Mouse (Mus musculus) embryo, embryonic 9.5 days (tissue): ENCODE results near the gene Myd88.

Experiments used
- DNase-seq: peaks from one replicate; pipeline ENCODE4 v3.0.0-alpha.2; 2017; ENCODE audit errors: extremely low spot score

The Myd88 gene

GRCm38 (mm10) chr9:119340212-119340580 is 1.0 kb downstream of the Myd88 start:
- DNase-seq, result no peak

GRCm38 (mm10) chr9:119339558-119340211 is 1.5 kb downstream of the Myd88 start, which contains the start of gene Acaa1a:
Gene Acaa1a, plus strand, starts transcription at chr9:119339676.
- DNase-seq, result peak; percentile 57

DNA sequence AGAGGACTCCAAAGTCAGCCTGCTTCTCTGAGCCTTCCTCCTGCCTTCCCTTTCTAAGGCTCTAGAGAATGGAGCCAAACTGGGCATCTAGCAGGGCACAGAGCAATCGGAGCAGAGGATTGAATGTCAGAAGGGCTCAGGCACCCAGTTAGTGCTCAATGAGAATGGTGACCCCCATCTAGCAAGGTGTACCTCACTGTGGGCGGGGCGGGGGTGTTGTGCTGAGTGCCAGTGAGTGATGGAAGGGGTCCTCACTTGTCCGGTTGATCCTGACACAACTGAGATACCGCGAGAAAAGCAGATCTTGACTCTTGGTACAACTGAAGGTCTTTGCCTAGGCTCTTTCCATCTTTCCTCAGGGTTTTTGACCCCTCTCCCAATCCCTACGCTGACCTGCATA is 2.1 kb downstream of the Myd88 start:
- no peak for DNase-seq

DNA sequence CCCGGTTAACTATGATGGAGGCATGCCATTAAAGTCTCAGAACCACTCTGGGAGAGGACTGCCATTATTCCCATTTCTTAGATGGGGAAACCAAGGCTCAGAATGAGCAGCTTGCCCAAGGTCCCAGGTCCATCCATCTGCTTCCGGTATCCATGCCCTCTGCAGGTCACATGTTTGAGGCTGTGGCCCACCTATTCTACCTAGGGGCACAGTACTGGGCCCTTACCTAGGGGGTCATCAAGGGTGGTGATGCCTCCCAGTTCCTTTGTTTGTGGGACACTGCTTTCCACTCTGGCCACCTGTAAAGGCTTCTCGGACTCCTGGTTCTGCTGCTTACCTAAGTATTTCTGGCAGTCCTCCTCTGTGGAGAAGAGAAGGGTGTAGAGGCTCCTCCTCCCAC is 2.9 kb downstream of the Myd88 start:
- no peak for DNase-seq

GRCm38 (mm10) chr9:119337842-119338241 is 3.4 kb downstream of the Myd88 start:
- no peak for DNase-seq

DNA sequence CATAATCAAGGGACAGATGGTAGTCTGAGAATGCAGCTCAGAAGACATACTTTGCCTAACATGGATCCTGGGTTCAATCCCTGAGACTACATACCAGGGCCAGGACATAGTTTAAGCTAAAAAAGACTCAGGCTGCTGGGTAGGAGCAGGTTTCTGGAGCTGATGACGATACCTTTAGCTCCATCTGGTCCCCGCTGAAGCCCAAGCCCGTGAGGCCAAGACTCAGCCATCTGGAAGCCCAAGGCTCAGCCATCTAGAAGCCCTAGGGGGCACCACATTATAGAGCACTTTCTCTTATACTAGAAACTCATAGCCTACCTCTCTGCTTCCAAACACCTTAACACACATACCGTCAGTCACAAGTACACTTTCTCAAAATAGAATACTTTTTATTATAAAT is 5.6 kb downstream of the Myd88 start:
- no peak for DNase-seq

DNA sequence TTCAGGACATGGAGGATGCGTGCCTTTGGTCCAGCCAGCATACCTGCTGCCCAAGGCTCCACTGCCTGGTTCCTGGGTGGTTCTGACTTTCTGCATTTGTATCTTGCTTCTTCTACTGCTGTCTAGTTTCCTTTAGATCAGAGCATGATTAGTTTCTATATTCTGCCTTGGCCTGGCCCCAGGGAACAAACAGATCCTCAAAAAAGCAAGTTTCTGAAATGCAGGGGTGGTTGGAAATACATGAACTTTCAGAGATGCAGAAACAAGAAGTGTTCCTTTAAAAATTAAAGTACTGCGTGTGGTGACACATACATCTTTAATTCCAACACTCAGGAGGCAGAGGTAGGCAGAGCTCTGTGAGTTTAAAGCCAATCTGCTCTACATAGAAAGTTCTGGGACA is 6.4 kb downstream of the Myd88 start:
- DNase-seq, result no peak

DNA sequence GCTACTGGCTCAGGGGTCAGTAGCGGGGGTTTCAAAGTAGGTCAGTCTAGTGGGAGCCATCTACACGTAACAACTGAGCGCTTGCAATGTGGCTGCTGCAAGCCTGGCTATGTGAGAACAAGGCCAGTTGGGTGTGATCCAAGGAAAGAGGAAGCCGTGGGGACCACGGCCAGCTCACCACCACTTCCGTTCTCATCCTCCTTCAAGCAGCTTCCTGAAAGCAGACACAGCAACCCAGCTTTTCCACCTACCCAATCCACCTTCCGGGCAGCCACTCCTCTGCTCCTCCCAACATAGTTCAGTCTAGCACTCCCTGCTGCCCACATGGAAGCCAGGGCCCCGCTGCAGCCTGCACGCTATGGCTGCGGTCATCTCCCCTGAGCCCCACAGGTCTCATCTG is 6.9 kb downstream of the Myd88 start:
- no peak for DNase-seq

- no peak for DNase-seq
These were observed 10.8 kb downstream of the Myd88 start for GRCm38 (mm10) chr9:119330186-119330963.

DNA sequence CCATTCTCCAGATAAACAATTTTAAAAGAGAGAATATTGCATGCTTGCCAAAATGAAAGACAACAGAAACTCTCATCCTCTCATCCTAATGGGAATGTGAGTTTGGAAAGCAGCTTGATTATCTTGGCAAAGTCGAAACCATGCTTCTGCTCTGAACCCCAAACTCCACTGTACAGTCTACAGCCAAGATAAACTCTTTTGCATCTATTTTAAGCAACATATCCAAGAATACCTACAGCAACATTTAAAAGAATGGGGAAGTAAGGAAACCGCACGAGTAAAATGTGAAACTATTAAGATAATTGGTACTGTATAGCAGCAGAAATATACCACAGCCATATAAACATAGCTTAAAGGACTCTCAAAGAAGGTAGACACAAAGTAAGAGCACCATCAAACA is 12.7 kb downstream of the Myd88 start:
- no peak for DNase-seq

DNA sequence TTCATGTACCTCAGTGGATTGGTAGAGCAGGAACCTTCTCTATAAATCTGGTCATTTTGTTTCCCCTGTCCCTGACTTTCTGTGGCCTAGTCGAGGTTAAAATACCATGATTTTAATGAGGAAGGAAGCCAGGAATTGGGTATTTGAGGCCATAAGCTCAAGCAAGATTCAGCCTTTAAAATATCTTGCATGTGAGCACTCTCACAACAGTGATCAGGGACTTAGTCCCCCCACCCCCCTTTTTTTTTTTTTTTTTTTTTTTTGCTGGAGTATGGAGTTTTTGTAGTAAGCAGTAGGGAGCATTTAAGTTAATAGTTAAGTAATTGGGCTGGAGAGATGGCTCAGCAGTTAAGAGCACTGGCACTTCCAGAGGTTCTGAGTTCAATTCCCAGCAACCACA is 17.1 kb downstream of the Myd88 start:
- no peak for DNase-seq

DNA sequence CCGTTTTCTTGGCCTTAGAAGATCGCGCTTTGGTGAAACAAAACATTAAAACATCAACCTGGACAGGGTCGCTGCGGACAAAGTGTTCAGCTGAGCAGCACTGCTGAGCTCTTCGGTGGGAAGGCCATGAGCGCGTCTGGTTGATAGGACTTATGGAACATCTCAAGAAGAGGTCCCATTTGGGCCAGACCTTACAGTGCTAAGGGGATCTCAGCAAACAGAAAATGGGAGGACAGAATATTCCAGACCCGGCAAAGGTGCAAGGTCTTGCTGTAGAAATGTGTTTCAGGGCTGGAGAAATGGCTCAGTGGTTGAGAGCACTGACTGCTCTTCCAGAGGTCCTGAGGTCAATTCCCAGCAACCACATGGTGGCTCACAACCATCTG is 18.0 kb downstream of the Myd88 start:
- DNase-seq, result no peak

- DNase-seq, result peak; percentile 97
These were observed 18.6 kb downstream of the Myd88 start, which contains the start of gene Oxsr1 for GRCm38 (mm10) chr9:119322289-119323259. Gene Oxsr1, minus strand, starts transcription at chr9:119322427.

DNA sequence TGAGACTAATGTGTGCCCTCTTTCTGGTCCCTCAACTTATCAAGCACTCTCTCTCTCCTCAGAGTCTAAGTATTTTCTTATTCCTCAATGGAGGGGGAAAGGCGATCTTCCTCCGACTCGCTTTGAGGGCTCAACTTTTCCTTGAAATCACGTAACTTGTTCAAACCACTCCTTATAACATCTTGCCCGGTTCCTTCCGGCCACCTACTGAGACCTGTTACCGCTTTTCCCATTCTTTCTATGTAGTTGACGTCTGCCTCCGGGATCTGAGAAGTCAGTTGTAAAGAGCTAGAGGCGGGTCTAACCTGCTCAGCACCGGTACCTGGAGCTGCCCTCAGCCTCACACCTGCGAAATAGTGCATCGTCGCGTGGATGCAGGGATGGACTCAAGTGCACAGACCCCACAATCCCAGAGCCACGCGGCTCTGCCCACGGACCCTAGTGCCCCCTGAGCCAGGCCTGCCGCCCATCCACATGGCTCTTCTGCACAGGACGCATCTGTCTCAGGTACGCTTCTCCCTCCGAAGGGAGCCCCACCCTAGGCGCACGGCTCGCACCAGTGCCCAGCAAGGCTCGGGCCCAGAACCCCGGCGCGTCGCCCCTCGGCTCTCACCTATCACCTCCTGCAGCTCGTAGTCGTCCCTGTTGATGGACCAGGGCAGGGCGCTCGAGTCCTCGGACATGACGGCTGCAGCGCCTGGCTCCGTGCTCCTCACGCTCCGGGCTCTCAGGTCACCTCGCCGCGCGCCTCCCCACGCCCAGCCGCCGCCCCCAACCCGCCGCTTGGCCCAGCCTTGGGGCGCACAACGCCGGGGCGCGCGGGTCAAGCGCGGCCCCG is 19.6 kb downstream of the Myd88 start:
- DNase-seq, result peak; percentile 27

DNA sequence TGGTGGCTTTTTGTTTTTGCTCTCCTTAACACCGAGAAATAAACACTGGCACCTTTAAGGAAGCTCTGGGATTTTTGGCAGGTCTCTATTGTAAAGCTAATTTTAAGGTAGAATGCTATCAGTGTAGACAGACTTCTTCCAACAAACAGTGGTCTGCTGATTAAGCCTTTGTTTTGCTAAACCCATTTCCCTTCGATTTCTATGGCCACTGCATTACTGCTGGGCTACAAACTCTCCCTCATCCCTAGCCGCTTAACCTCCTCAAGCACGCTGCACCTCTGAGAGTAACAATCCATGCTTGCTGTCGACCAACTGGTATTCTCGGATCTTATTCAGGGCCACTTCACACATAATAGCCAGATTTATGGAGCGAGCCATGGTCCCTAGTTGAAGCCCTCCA is 20.3 kb downstream of the Myd88 start:
- no peak for DNase-seq

- no peak for DNase-seq
These were observed 20.8 kb downstream of the Myd88 start for GRCm38 (mm10) chr9:119320446-119320845.

- no peak for DNase-seq
These were observed 22.3 kb downstream of the Myd88 start for GRCm38 (mm10) chr9:119318891-119319290.

DNA sequence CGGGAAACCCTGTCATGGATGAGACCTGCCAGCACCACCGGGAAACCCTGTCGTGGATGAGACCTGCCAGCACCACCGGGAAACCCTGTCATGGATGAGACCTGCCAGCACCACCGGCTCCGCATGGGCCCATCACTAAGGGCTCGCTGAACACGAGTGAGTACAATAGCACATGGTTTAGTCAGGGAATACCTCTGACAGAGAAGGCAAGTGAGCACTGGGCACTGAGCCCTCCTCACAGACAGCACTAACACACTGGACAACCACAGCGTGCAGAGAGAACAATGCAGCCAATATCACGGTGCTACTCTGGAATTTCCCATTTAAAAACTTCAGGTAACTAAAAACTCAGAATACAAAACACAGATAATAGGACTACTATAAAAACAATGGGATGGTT is 28.1 kb downstream of the Myd88 start:
- DNase-seq, result no peak

DNA sequence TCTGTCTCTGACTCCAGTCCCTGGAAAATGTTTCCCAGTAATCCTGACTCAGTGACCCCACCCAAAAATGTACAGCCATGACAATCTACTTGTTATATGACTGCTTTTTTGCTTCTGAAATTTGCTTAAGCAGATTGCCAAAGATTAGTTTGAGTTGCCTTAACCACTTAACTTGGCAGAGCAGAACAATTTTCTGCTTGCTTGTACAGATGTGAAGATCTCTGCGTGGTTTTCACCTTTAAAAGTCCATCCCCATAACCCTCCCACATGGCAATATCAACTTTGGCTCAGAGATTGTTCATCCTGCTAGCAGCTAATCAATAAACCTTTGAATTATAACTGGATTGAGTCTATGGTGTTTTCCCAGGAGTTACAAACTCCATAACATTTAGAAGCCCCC is 32.1 kb downstream of the Myd88 start:
- no peak for DNase-seq

DNA sequence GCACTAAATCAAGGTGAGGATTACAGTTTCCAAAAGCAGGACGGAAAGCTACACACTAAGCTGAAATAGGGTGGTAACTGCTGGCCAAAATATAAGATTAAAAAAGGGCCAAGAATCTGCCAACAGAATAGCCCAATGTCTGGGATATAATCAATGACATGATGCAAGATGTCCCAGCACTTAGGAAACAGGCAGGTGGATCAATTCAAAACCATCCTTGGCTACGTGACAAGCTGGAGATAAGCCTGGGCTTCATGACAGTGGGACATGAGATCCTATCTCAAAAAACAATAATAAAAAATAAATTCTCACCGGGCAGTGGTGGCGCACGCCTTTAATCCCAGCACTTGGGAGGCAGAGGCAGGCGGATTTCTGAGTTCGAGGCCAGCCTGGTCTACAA is 35.3 kb downstream of the Myd88 start:
- DNase-seq, result no peak

- DNase-seq, result no peak
These were observed 42.6 kb downstream of the Myd88 start for GRCm38 (mm10) chr9:119298563-119298962.
